Mouse (Mus musculus) fibroblast of lung, adult 2 months (primary cell): Measurements from ENCODE around the gene Top3b.
"Not testable (repeated sequence)": the region's sequence is repeated elsewhere in the genome, so short reads cannot be mapped to it uniquely, and the experiment has no call there.

ENCODE experiments used
- DNase-seq: peaks from one replicate; pipeline ENCODE4 v3.0.0-alpha.2; 2011; ENCODE audit warnings: low read depth

The Top3b gene

GRCm38 (mm10) chr16:16870617-16871331 is at the start of gene Top3b, which contains the start of gene Vpreb1:
Gene Top3b (plus strand): TSS chr16:16870736.
Gene Vpreb1 (minus strand): TSS chr16:16870843.
- DNase-seq: peak; percentile 92

GRCm38 (mm10) chr16:16825476-16825875 is 45.1 kb upstream of the Top3b start:
- no peak for DNase-seq

GRCm38 (mm10) chr16:16826223-16826622 is 44.3 kb upstream of the Top3b start:
- no peak for DNase-seq

- DNase-seq: no peak
Measured at GRCm38 (mm10) chr16:16828757-16829615, 41.5 kb upstream of the Top3b start, which contains the start of gene Spag6l. Gene Spag6l (minus strand): TSS chr16:16829456.

- DNase-seq: no peak
Measured at GRCm38 (mm10) chr16:16829671-16830070, 40.9 kb upstream of the Top3b start.

GRCm38 (mm10) chr16:16849196-16849595 is 21.3 kb upstream of the Top3b start:
- no peak for DNase-seq

- no peak for DNase-seq
Measured at GRCm38 (mm10) chr16:16852411-16852810, 18.1 kb upstream of the Top3b start.

GRCm38 (mm10) chr16:16854836-16855235 is 15.7 kb upstream of the Top3b start:
- no peak for DNase-seq

GRCm38 (mm10) chr16:16855541-16855940 is 15.0 kb upstream of the Top3b start:
- no peak for DNase-seq

GRCm38 (mm10) chr16:16856054-16856453 is 14.5 kb upstream of the Top3b start:
- not testable (repeated sequence) for DNase-seq

- no peak for DNase-seq
Measured at GRCm38 (mm10) chr16:16856731-16857476, 13.6 kb upstream of the Top3b start.

GRCm38 (mm10) chr16:16862288-16862687 is 8.2 kb upstream of the Top3b start:
- DNase-seq: no peak

- no peak for DNase-seq
Measured at GRCm38 (mm10) chr16:16863978-16864377, 6.6 kb upstream of the Top3b start, which contains the start of gene Igll1. Gene Igll1 (minus strand): TSS chr16:16863985.

- DNase-seq: no peak
Measured at GRCm38 (mm10) chr16:16865217-16865616, 5.3 kb upstream of the Top3b start.

- peak; percentile 46 for DNase-seq
Measured at GRCm38 (mm10) chr16:16865696-16866561, 4.6 kb upstream of the Top3b start.

- DNase-seq: no peak
Measured at GRCm38 (mm10) chr16:16870241-16870616, 307 bp upstream of the Top3b start.

- no peak for DNase-seq
Measured at GRCm38 (mm10) chr16:16879025-16879424, 8.5 kb downstream of the Top3b start.

- DNase-seq: no peak
Measured at GRCm38 (mm10) chr16:16888341-16888740, 17.8 kb downstream of the Top3b start.

- no peak for DNase-seq
Measured at GRCm38 (mm10) chr16:16892366-16892765, 21.8 kb downstream of the Top3b start.

- no peak for DNase-seq
Measured at GRCm38 (mm10) chr16:16896015-16896381, 25.5 kb downstream of the Top3b start.

- DNase-seq: peak; percentile 90
Measured at GRCm38 (mm10) chr16:16896382-16897055, 26.0 kb downstream of the Top3b start, which contains the start of gene Ppm1f. Gene Ppm1f (plus strand): TSS chr16:16896469.
